Mouse (Mus musculus): ENCODE data around the gene Sel1l3. TPM values are rescaled to one million over a fixed set of nuclear protein-coding genes. Genes with fewer than 3 reads are reported as not detected.

The Sel1l3 gene
- polyA plus RNA-seq, 1 experiment from 2014 or later = 11.0 TPM

GRCm38 (mm10) chr5:53159631-53160030 lies 54.1 kb downstream of the Sel1l3 start:
- Histone ChIP-seq H3K27ac (ENCODE audit: low read depth, low read length) (no peak overlapping the region), H3K9ac (ENCODE audit: low read length) (no peak overlapping the region), H3K4me1 (ENCODE audit: control insufficient read depth, insufficient read depth, low read length) (peaks cover 19% of the 10 kb centered on the region; the same call in 1 of the 2 replicates), H3K36me3 (ENCODE audit: control insufficient read depth, insufficient read depth, low read length) (no peaks in the 10 kb centered on the region), H3K4me3 (ENCODE audit: low read depth, low read length) (no peak overlapping the region), H3K4me2 (ENCODE audit: low read length) (no peak overlapping the region), H3K9me3 (replicated peaks; ENCODE audit: control insufficient read depth, low read length) (no peaks in the 10 kb centered on the region), H3K27me3 (replicated peaks; ENCODE audit: control insufficient read depth, insufficient read depth, low read length) (no peaks in the 10 kb centered on the region)
- 71% methylated on average over 4 of the region's 4 CpGs for WGBS
- DNase-seq (ENCODE audit: low spot score) (no peak), ATAC-seq (no peak)

GRCm38 (mm10) chr5:53159166-53159565 lies 54.6 kb downstream of the Sel1l3 start:
- H3K4me2 ChIP-seq (ENCODE audit: low read length) = no peak overlapping the region
- DNase-seq (ENCODE audit: low spot score) (no peak), ATAC-seq (no peak)
- H3K27ac ChIP-seq (ENCODE audit: low read depth, low read length) = no peak overlapping the region
- no peaks in the 10 kb centered on the region for H3K27me3 ChIP-seq (replicated peaks; ENCODE audit: control insufficient read depth, insufficient read depth, low read length)
- no peak overlapping the region for H3K9ac ChIP-seq (ENCODE audit: low read length)
- no peaks in the 10 kb centered on the region for H3K9me3 ChIP-seq (replicated peaks; ENCODE audit: control insufficient read depth, low read length)
- peaks cover 19% of the 10 kb centered on the region; the same call in 1 of the 2 replicates for H3K4me1 ChIP-seq (ENCODE audit: control insufficient read depth, insufficient read depth, low read length)
- no peak overlapping the region for H3K4me3 ChIP-seq (ENCODE audit: low read depth, low read length)
- WGBS = 84% methylated on average over 3 of the region's 3 CpGs
- no peaks in the 10 kb centered on the region; the same call in 1 of the 2 replicates for H3K36me3 ChIP-seq (ENCODE audit: control insufficient read depth, insufficient read depth, low read length)

- no peaks in the 10 kb centered on the region for H3K9me3 ChIP-seq (replicated peaks; ENCODE audit: control insufficient read depth, low read length)
- H3K27ac ChIP-seq (ENCODE audit: low read depth, low read length) = no peak overlapping the region
- DNase-seq (ENCODE audit: low spot score) (no peak), ATAC-seq (no peak)
- no peak overlapping the region for H3K9ac ChIP-seq (ENCODE audit: low read length)
- no peaks in the 10 kb centered on the region for H3K27me3 ChIP-seq (replicated peaks; ENCODE audit: control insufficient read depth, insufficient read depth, low read length)
- no peak overlapping the region for H3K4me3 ChIP-seq (ENCODE audit: low read depth, low read length)
- peaks cover 3% of the 10 kb centered on the region; the same call in 1 of the 2 replicates for H3K36me3 ChIP-seq (ENCODE audit: control insufficient read depth, insufficient read depth, low read length)
- H3K4me2 ChIP-seq (ENCODE audit: low read length) = no peak overlapping the region
- 62% methylated on average over 13 of the region's 13 CpGs for WGBS
- peaks cover 23% of the 10 kb centered on the region; the same call in 1 of the 2 replicates for H3K4me1 ChIP-seq (ENCODE audit: control insufficient read depth, insufficient read depth, low read length)
Observed at GRCm38 (mm10) chr5:53155985-53156679, 57.6 kb downstream of the Sel1l3 start.

- DNase-seq (ENCODE audit: low spot score) = peak; percentile 81
Observed at GRCm38 (mm10) chr5:53154501-53154900, 59.2 kb downstream of the Sel1l3 start.

GRCm38 (mm10) chr5:53154078-53154477 lies 59.6 kb downstream of the Sel1l3 start:
- Histone ChIP-seq H3K4me2 (ENCODE audit: low read length) (no peak overlapping the region), H3K4me1 (ENCODE audit: control insufficient read depth, insufficient read depth, low read length) (peaks cover 20% of the 10 kb centered on the region), H3K4me3 (ENCODE audit: low read depth, low read length) (no peak overlapping the region), H3K9me3 (replicated peaks; ENCODE audit: control insufficient read depth, low read length) (no peaks in the 10 kb centered on the region), H3K27ac (ENCODE audit: low read depth, low read length) (no peak overlapping the region), H3K36me3 (ENCODE audit: control insufficient read depth, insufficient read depth, low read length) (peaks cover 3% of the 10 kb centered on the region; the same call in 1 of the 2 replicates), H3K9ac (ENCODE audit: low read length) (no peak overlapping the region), H3K27me3 (replicated peaks; ENCODE audit: control insufficient read depth, insufficient read depth, low read length) (no peaks in the 10 kb centered on the region)
- 74% methylated on average over 2 of the region's 2 CpGs for whole genome bisulfite sequencing
- no peak for DNase-seq (ENCODE audit: low spot score)
- no peak for ATAC-seq

More at GRCm38 (mm10) chr5:53154501-53154900, 59.2 kb downstream of the Sel1l3 start:
- Histone ChIP-seq H3K4me1 (ENCODE audit: control insufficient read depth, insufficient read depth, low read length) (peaks cover 24% of the 10 kb centered on the region; the same call in 1 of the 2 replicates), H3K27me3 (replicated peaks; ENCODE audit: control insufficient read depth, insufficient read depth, low read length) (no peaks in the 10 kb centered on the region), H3K27ac (ENCODE audit: low read depth, low read length) (no peak overlapping the region; the same call in 1 of the 2 replicates), H3K36me3 (ENCODE audit: control insufficient read depth, insufficient read depth, low read length) (peaks cover 3% of the 10 kb centered on the region; the same call in 1 of the 2 replicates), H3K9ac (ENCODE audit: low read length) (no peak overlapping the region), H3K4me2 (ENCODE audit: low read length) (no peak overlapping the region), H3K9me3 (replicated peaks; ENCODE audit: control insufficient read depth, low read length) (no peaks in the 10 kb centered on the region), H3K4me3 (ENCODE audit: low read depth, low read length) (no peak overlapping the region)
- ATAC-seq = no peak
- 63% methylated on average over 2 of the region's 2 CpGs for WGBS

- Histone ChIP-seq H3K4me1 (ENCODE audit: control insufficient read depth, insufficient read depth, low read length) (peaks cover 23% of the 10 kb centered on the region), H3K9ac (ENCODE audit: low read length) (no peak overlapping the region), H3K9me3 (replicated peaks; ENCODE audit: control insufficient read depth, low read length) (no peaks in the 10 kb centered on the region), H3K4me3 (ENCODE audit: low read depth, low read length) (no peak overlapping the region), H3K27me3 (replicated peaks; ENCODE audit: control insufficient read depth, insufficient read depth, low read length) (no peaks in the 10 kb centered on the region), H3K27ac (ENCODE audit: low read depth, low read length) (no peak overlapping the region; the same call in 1 of the 2 replicates), H3K4me2 (ENCODE audit: low read length) (no peak overlapping the region), H3K36me3 (ENCODE audit: control insufficient read depth, insufficient read depth, low read length) (peaks cover 3% of the 10 kb centered on the region; the same call in 1 of the 2 replicates)
- DNase-seq (ENCODE audit: low spot score) = no peak
- ATAC-seq = no peak
- WGBS = 39% methylated on average over 5 of the region's 5 CpGs
Observed at GRCm38 (mm10) chr5:53153144-53153543, 60.6 kb downstream of the Sel1l3 start.

GRCm38 (mm10) chr5:53151379-53151960 lies 62.3 kb downstream of the Sel1l3 start:
- H3K4me2 ChIP-seq (ENCODE audit: low read length) = peak overlapping the region; percentile 18; the same call in 1 of the 2 replicates
- DNase-seq (ENCODE audit: low spot score) (peak; percentile 87), ATAC-seq (peak; percentile 82)
- 6% methylated on average over 18 of the region's 18 CpGs for WGBS
- peak overlapping the region; percentile 74 for H3K27ac ChIP-seq (ENCODE audit: low read depth, low read length)
- no peak overlapping the region for H3K9ac ChIP-seq (ENCODE audit: low read length)
- H3K36me3 ChIP-seq (ENCODE audit: control insufficient read depth, insufficient read depth, low read length) = peaks cover 3% of the 10 kb centered on the region; the same call in 1 of the 2 replicates
- H3K9me3 ChIP-seq (replicated peaks; ENCODE audit: control insufficient read depth, low read length) = no peaks in the 10 kb centered on the region
- H3K4me1 ChIP-seq (ENCODE audit: control insufficient read depth, insufficient read depth, low read length) = peaks cover 26% of the 10 kb centered on the region
- no peaks in the 10 kb centered on the region for H3K27me3 ChIP-seq (replicated peaks; ENCODE audit: control insufficient read depth, insufficient read depth, low read length)
- no peak overlapping the region for H3K4me3 ChIP-seq (ENCODE audit: low read depth, low read length)

GRCm38 (mm10) chr5:53148960-53149685 lies 64.6 kb downstream of the Sel1l3 start:
- H3K36me3 ChIP-seq (ENCODE audit: control insufficient read depth, insufficient read depth, low read length) = peaks cover 3% of the 10 kb centered on the region; the same call in 1 of the 2 replicates
- H3K9me3 ChIP-seq (replicated peaks; ENCODE audit: control insufficient read depth, low read length) = no peaks in the 10 kb centered on the region
- no peak overlapping the region for H3K4me3 ChIP-seq (ENCODE audit: low read depth, low read length)
- H3K4me2 ChIP-seq (ENCODE audit: low read length) = no peak overlapping the region
- H3K27ac ChIP-seq (ENCODE audit: low read depth, low read length) = no peak overlapping the region
- no peaks in the 10 kb centered on the region for H3K27me3 ChIP-seq (replicated peaks; ENCODE audit: control insufficient read depth, insufficient read depth, low read length)
- H3K9ac ChIP-seq (ENCODE audit: low read length) = no peak overlapping the region
- ATAC-seq (no peak), DNase-seq (ENCODE audit: low spot score) (no peak)
- H3K4me1 ChIP-seq (ENCODE audit: control insufficient read depth, insufficient read depth, low read length) = peaks cover 26% of the 10 kb centered on the region
- 80% methylated on average over 7 of the region's 7 CpGs for WGBS

Data from forebrain, embryonic 14.5 days (tissue).